Comparison of ENCODE assay signal across 1 mouse cellular context in the genomic region with DNA sequence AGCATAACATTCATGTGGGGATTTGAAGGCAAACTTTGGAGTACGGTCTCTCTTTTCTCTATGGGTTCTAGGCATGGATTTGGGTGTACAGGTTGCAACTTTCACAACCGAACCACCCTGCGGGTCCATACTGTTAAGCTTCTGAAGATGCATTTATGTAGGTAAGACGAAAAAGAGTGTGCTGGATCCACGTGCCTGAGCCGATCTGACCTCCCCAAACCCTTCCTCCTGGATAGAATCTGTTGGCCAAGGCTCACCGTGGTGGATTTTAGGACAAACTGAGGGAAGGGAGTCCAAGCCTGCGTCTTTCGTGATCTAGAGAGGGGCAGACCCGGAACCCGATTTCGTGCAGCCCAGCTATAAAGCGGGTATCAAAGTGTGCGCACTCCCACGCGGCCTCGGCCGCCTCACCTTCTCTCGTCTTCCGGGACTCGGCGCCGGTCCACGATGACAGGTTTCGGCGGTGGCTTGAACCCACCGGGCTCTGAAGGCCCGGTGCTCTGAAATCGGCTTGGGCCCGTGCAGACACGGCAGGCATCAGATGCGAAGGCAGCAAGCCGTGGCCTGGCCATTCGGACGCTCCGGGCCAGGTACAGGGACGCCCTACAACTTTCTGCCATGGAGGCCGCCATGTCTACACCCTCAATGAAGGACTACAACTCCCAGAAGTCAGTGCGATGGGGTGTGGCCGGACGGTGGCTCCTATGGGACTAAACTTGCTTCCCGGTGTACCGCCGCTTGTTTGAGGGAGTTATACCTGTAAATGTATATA.
TF ChIP-seq lines count a peak whose summit lies in the region.

Mrpl19 (minus strand) TSS at position 663 of the 772 bp plus-strand sequence.

TF ChIP-seq in CH12.LX, 34 proteins besides CTCF, POLR2A, EP300 and RAD21 (continued from another document):
- TF ChIP-seq ZMIZ1 (IDR thresholded peaks at IDR 0.05; ENCODE audit: low read depth, low read length), result no peak
- TF ChIP-seq HCFC1 (IDR thresholded peaks at IDR 0.05; ENCODE audit: low read depth, low read length), result peak; percentile 97
- TF ChIP-seq SMC3 (IDR thresholded peaks at IDR 0.05; ENCODE audit: low read depth, low read length), result no peak
- TF ChIP-seq MYC (IDR thresholded peaks at IDR 0.05; ENCODE audit: low read depth, low read length), result peak; percentile 92
- peak; percentile 99 for TF ChIP-seq KAT2A (IDR thresholded peaks at IDR 0.05; ENCODE audit: insufficient replicate concordance, low read length)
- peak; percentile 80; the same call in 1 of the 2 replicates for TF ChIP-seq GABPA (IDR thresholded peaks at IDR 0.05; ENCODE audit: insufficient replicate concordance, low read depth, low read length)
- no peak for TF ChIP-seq USF2 (conservative IDR thresholded peaks at IDR 0.05; ENCODE audit: low read depth, low read length)
- no peak for TF ChIP-seq ZC3H11A (IDR thresholded peaks at IDR 0.05; ENCODE audit: low read depth, low read length)
- no peak for TF ChIP-seq MAZ (IDR thresholded peaks at IDR 0.05; ENCODE audit: low read depth, low read length)
- TF ChIP-seq UBTF (IDR thresholded peaks at IDR 0.05; ENCODE audit: low read depth, low read length), result no peak
- peak; percentile 85 for TF ChIP-seq MXI1 (IDR thresholded peaks at IDR 0.05; ENCODE audit: low read depth, low read length)
- TF ChIP-seq MEF2A (IDR thresholded peaks at IDR 0.05; ENCODE audit: borderline replicate concordance, low read depth, low read length), result peak; percentile 46; the same call in 1 of the 2 replicates
- TF ChIP-seq USF1 (IDR thresholded peaks at IDR 0.05; ENCODE audit: low read depth, low read length), result no peak
- TF ChIP-seq ZKSCAN1 (IDR thresholded peaks at IDR 0.05; ENCODE audit: borderline replicate concordance, low read depth, low read length), result no peak
- TF ChIP-seq BHLHE40 (IDR thresholded peaks at IDR 0.05; ENCODE audit: low read depth, low read length), result peak; percentile 26; the same call in 1 of the 2 replicates
- TF ChIP-seq CHD2 (IDR thresholded peaks at IDR 0.05; ENCODE audit: low read length), result peak; percentile 30; the same call in 1 of the 2 replicates
- TF ChIP-seq CHD1 (IDR thresholded peaks at IDR 0.05; ENCODE audit: low read depth, low read length), result no peak
- no peak for TF ChIP-seq PAX5 (IDR thresholded peaks at IDR 0.05; ENCODE audit: low read length)
- 0 out of 2 replicates have a peak, but pooled peaks have one; percentile 68 for TF ChIP-seq MAX (IDR thresholded peaks at IDR 0.05; ENCODE audit: low read length)
- TF ChIP-seq TCF12 (IDR thresholded peaks at IDR 0.05; ENCODE audit: low read depth, low read length), result peak; percentile 77
- no peak for TF ChIP-seq RCOR1 (conservative IDR thresholded peaks at IDR 0.05; ENCODE audit: low read depth, low read length)
- no peak for TF ChIP-seq ZNF384 (IDR thresholded peaks at IDR 0.05; ENCODE audit: low read depth, low read length)
- peak; percentile 88 for TF ChIP-seq SIN3A (IDR thresholded peaks at IDR 0.05; ENCODE audit: low read length)
- TF ChIP-seq MAFK (IDR thresholded peaks at IDR 0.05; ENCODE audit: insufficient replicate concordance, low read length), result no peak
- peak; percentile 79 for TF ChIP-seq ELF1 (IDR thresholded peaks at IDR 0.05; ENCODE audit: low read depth, low read length)
- no peak for TF ChIP-seq JUND (conservative IDR thresholded peaks at IDR 0.05; ENCODE audit: low read depth, low read length)
- TF ChIP-seq POLR2AphosphoS2 (IDR thresholded peaks at IDR 0.05; ENCODE audit: low read depth, low read length), result no peak; the same call in 1 of the 2 replicates
- TF ChIP-seq IRF4 (IDR thresholded peaks at IDR 0.05; ENCODE audit: low read depth, low read length), result no peak
- TF ChIP-seq JUN (IDR thresholded peaks at IDR 0.05; ENCODE audit: insufficient read depth, low read depth, low read length), result no peak
- TF ChIP-seq ETS1 (conservative IDR thresholded peaks at IDR 0.05; ENCODE audit: low read depth, low read length), result no peak
- TF ChIP-seq NELFE (IDR thresholded peaks at IDR 0.05; ENCODE audit: low read depth, low read length), result peak; percentile 50; the same call in 1 of the 2 replicates
